Mouse (Mus musculus) adrenal gland, postnatal 0 days (tissue): Measurements from ENCODE around the gene Cacna1i. TPM values are rescaled to one million over a fixed set of nuclear protein-coding genes. Genes with fewer than 3 reads are reported as not detected.

Experiments used
- polyA plus RNA-seq: library from polyadenylated mRNA; unstranded; fragments of >200 nt; fragmentation: Nextera tagmentation; extraction: Ambion mirVana; gene quantifications from 2 replicates; pipeline ENCODE4 v1.2.1, GENCODE M21; 2015

The Cacna1i gene
- polyA plus RNA-seq: 0.02 and 0.08 TPM in 2 replicates

DNA sequence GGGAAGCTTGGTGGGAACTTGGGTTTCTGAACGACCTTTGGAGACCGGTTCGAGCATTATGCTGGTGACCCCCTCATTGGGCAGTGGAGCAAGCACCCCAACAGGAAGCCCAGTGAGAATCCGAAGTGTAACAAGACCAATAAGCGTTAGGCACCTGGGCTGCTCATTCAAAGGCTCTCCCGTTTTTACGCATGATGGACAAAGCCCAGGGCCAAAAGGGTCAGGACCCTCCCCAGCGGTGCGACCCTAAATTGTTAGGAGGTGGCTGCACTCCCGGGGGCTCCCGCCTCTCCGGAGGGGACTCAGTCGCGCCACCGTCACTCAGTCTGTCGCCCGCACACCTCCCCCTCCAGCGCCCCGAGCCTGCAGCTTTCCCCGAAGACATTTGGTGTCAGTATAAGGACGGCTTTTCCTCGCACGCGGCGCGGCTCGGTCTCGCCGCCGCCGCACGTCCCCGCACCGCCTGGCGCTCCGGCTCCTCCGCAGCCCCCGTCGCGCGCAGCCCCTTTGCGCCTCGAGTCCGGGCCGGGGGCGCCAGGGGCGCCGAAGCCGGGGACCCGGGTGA, at the start of gene Cacna1i:
Cacna1i (plus strand) TSS at position 388 of the 565 bp plus-strand sequence.

DNA sequence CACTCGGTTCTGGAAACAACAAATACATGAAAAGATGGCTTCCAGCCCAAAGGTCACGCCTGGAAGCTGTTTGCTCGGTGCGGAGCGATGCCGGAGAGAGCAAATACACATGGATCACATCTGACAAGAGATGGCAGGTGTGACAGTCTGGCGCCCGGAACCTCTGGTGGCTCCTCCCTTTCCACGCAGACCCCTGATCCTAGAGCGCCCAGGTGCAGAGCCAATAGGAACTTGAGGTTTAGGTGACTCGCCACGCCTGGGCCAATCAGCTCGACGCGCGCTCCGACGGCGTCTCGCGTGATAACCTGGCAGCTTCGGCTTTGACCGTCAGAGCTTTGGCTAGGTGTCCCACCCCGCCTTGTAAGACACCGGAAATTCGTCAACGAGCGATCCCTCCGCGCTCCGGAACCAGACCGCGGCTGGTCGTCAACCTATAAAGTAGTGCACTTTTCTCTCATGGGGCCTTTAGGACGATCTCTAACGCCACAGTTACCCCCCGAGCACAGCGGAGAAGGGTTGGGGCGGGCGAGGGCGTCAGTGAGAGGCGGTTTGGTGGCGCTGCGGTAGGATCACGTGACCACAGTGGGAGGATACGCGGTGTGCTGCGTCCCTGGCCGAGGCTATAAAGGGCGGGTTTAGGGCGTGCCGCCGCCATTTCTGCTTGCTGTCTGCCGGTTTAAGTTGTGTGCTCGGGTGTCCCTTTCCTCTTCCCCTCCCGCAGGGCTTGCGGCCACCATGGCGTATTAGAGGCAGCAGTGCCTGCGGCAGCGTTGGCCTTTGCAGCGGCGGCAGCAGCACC, 32.0 kb upstream of the Cacna1i start, which contains the start of gene Atf4:
Atf4 (plus strand) TSS at position 338 of the 799 bp plus-strand sequence.

DNA sequence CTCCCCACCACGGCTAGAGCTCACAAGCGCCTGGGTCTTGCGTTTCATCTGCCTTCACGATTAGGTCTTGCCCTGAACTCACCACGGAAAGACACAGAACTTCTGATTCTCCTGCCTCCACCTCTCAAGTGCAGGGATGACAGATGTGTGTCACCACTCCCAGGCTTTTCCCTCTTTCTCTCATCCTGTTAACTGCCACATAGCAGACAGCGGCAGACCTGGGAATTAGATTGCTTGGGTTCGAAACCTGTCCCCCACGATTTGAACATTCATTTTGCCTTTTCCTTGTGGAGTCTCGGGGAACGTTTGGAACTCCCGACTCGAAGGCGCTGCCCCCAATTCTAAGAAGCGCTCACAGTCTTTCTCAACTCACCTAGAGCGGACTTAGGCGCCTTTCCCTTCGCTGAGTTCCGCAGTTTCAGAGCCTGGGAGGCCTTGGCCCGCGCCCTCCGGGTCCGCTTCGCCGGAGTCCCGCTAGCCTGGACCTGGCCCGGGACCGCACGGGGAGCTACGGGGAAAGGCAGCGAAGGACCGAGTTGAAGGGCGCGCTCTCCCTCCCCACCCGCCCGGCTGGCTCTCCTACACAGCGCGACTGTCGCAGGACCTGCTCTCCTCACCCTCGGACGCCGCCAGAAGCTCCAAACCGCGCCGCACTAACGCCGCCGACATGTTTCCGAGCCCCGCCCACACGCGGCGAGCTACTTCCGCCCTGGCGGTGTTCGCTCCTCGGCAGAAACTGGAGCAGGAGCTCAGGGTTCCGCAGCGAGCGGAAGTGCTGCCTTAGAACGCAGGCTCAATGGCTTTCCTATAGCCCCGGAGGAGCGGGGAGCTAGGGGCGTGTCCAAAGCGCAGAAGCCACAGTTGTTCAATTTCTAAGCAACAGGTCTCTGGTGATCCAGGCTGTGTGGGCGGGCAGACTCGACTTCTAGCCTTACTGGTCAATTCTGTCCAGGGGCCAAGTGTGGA, 23.1 kb upstream of the Cacna1i start, which contains the start of gene Rps19bp1:
Rps19bp1 (minus strand) TSS at position 706 of the 966 bp plus-strand sequence.

Other genes with a start within 250 kb of the Cacna1i start
- 20.1 and 27.9 TPM in 2 replicates for gene Syngr1, start 195.9 kb upstream of the Cacna1i start, polyA plus RNA-seq
- gene Rpl3, start 195.4 kb upstream of the Cacna1i start, polyA plus RNA-seq: 689 and 697 TPM in 2 replicates
- gene Tab1, start 154.1 kb upstream of the Cacna1i start, polyA plus RNA-seq: 14.6 and 20.4 TPM in 2 replicates
- gene Mgat3, start 113.5 kb upstream of the Cacna1i start, polyA plus RNA-seq: 2.5 and 4.2 TPM in 2 replicates
- 11.7 and 16.5 TPM in 2 replicates for gene Mief1, start 53.2 kb upstream of the Cacna1i start, polyA plus RNA-seq
- not detected in 2 replicates for gene AC140267.1, start 51.4 kb upstream of the Cacna1i start, polyA plus RNA-seq
- gene Atf4, start 32.1 kb upstream of the Cacna1i start, polyA plus RNA-seq: 73.6 and 90.5 TPM in 2 replicates
- gene Rps19bp1, start 22.9 kb upstream of the Cacna1i start, polyA plus RNA-seq: 41.1 and 52.2 TPM in 2 replicates